In the genomic region with DNA sequence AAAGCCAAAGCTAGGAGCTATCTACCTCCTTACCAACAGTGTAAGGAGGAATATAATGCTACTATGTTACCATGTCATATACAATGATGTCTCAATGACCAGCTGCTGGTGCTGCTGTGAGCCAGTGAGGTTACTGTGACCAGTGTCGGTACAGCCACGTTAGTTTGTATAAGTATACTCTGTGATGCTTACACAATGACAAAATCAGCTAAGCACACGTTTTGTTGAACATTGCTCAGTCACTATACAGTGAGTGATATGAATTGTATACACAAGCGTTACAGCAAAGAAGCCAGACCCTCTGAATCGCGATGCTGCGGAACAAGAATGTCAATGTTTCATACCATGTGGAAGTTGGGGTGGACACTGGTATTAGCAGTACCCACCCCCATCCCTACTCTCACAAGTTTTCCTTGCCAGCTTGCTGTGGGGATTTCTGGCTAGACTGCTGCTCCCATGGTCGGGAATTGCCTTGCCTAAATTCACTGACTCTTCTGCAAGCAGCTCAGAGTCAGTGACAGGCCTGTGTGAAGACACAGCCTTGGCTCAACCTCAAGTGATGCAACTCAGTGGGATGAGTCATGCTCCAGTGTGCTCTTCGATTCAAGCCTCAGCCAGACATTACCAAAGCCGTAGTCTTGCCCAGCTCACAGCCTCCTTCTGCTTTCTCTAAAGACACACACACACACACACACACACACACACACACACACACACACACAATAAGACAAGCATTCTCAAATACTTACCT, we compare ENCODE assay signal across 9 mouse cellular contexts.
DNase-seq lines count a peak whose midpoint lies in the region; ATAC-seq lines count a peak whose summit lies in the region.
"Had no signal": no experiment of that assay in that cellular context is flagged by ENCODE, and none has a peak within 500 bp of the region (broad histone marks: within the 10 kb centered on the region; RNA-seq: fewer than 3 reads in every experiment).

No protein-coding gene starts in this region.

- H3K4me3 ChIP-seq in brown adipose tissue, adult 24 weeks (ENCODE audit: insufficient read depth, low read depth, low read length): no peak overlapping the region
- H3K4me3 ChIP-seq: hindbrain, embryonic 15.5 days had no signal

- H3K27ac ChIP-seq in brown adipose tissue, adult 24 weeks (replicated peaks; ENCODE audit: low read depth, low read length): peak overlapping the region; percentile 100
- H3K27ac ChIP-seq: hindbrain, embryonic 15.5 days had no signal

- H3K4me1 ChIP-seq in brown adipose tissue, adult 24 weeks (ENCODE audit: control insufficient read depth, insufficient read depth, insufficient read length, low read length): peaks cover 30% of the 10 kb centered on the region
- H3K4me1 ChIP-seq: hindbrain, embryonic 15.5 days had no signal

- ATAC-seq in megakaryocyte progenitor cell, adult 5-6 weeks (replicated peaks; ENCODE audit: poor library complexity): peak; percentile 99

- intact Hi-C loops in gastrocnemius, postnatal 36 days (cut with DNase I): no loop called here

- peak; percentile 15 to 60 for DNase-seq in layer of hippocampus, adult 18-20 months (ENCODE audit: low spot score in 2 of 2)
- no peak for DNase-seq in layer of hippocampus, postnatal 14 days (ENCODE audit: low spot score in 2 of 2)
- DNase-seq in gastrocnemius, postnatal 36 days: peak; percentile 61 to 75
- DNase-seq in left cerebral cortex, adult 18-20 months (ENCODE audit: low spot score in 2 of 2): peak; percentile 45 to 65
- DNase-seq in thymus, postnatal 14 days: no peak
- no peak for DNase-seq in embryo, embryonic 10 days (ENCODE audit: low spot score)

Comparison
In these comparisons a context has a peak if more than half of its experiments do, and no peak if none do; other contexts are left out.
1. DNase-seq: peak in layer of hippocampus, adult 18-20 months (2 of 2), gastrocnemius, postnatal 36 days (2 of 2) and left cerebral cortex, adult 18-20 months (2 of 2); none in layer of hippocampus, postnatal 14 days (0 of 2), thymus, postnatal 14 days (single experiment) and embryo, embryonic 10 days (single experiment).